Mouse (Mus musculus): ENCODE results near the gene Cdx2. TPM values are rescaled to one million over a fixed set of nuclear protein-coding genes. Genes with fewer than 3 reads are reported as not detected.

Gene Cdx2
- polyA plus RNA-seq, 1 experiment from 2014 or later = not detected

GRCm38 (mm10) chr5:147312830-147313685 is 6.0 kb upstream of the Cdx2 start:
- H3K9me3 ChIP-seq = no peaks in the 10 kb centered on the region
- H3K4me1 ChIP-seq (replicated peaks) = peaks cover 8% of the 10 kb centered on the region
- H3K4me2 ChIP-seq = no peak overlapping the region
- H3K27ac ChIP-seq (replicated peaks) = no peak overlapping the region
- no peak overlapping the region for H3K4me3 ChIP-seq
- ATAC-seq (ENCODE audit: low FRiP score, low read depth) = no peak
- H3K27me3 ChIP-seq = peaks cover 99% of the 10 kb centered on the region
- H3K36me3 ChIP-seq = no peaks in the 10 kb centered on the region
- WGBS = 2% methylated on average over 27 of the region's 27 CpGs
- H3K9ac ChIP-seq = no peak overlapping the region

- Histone ChIP-seq H3K4me1 (replicated peaks) (peaks cover 13% of the 10 kb centered on the region), H3K36me3 (no peaks in the 10 kb centered on the region), H3K9me3 (no peaks in the 10 kb centered on the region), H3K4me3 (no peak overlapping the region), H3K9ac (no peak overlapping the region), H3K27me3 (peaks cover 98% of the 10 kb centered on the region), H3K27ac (replicated peaks) (no peak overlapping the region), H3K4me2 (no peak overlapping the region)
- no peak for ATAC-seq (ENCODE audit: low FRiP score, low read depth)
- 0% methylated on average over 2 of the region's 2 CpGs for WGBS
Observed at GRCm38 (mm10) chr5:147309786-147310185, 2.7 kb upstream of the Cdx2 start.

- H3K36me3 ChIP-seq = no peaks in the 10 kb centered on the region
- H3K4me1 ChIP-seq (replicated peaks) = peaks cover 12% of the 10 kb centered on the region
- no peaks in the 10 kb centered on the region for H3K9me3 ChIP-seq
- H3K9ac ChIP-seq = no peak overlapping the region
- ATAC-seq (ENCODE audit: low FRiP score, low read depth) = no peak
- WGBS = 9% methylated on average over 9 of the region's 9 CpGs
- H3K4me3 ChIP-seq = no peak overlapping the region
- H3K27ac ChIP-seq (replicated peaks) = no peak overlapping the region
- peaks cover 99% of the 10 kb centered on the region for H3K27me3 ChIP-seq
- H3K4me2 ChIP-seq = no peak overlapping the region
Observed at GRCm38 (mm10) chr5:147308451-147308850, 1.4 kb upstream of the Cdx2 start.

GRCm38 (mm10) chr5:147307398-147307785 is 322 bp upstream of the Cdx2 start:
- Histone ChIP-seq H3K9ac (no peak overlapping the region), H3K4me1 (replicated peaks) (peaks cover 12% of the 10 kb centered on the region), H3K9me3 (no peaks in the 10 kb centered on the region), H3K27ac (replicated peaks) (no peak overlapping the region), H3K4me3 (no peak overlapping the region), H3K36me3 (no peaks in the 10 kb centered on the region), H3K27me3 (peaks cover 99% of the 10 kb centered on the region), H3K4me2 (no peak overlapping the region)
- under 1% methylated on average over 9 of the region's 12 CpGs for WGBS
- ATAC-seq (ENCODE audit: low FRiP score, low read depth) = no peak

- Histone ChIP-seq H3K4me2 (no peak overlapping the region), H3K4me1 (replicated peaks) (peaks cover 12% of the 10 kb centered on the region), H3K9ac (no peak overlapping the region), H3K27me3 (peaks cover 98% of the 10 kb centered on the region), H3K27ac (replicated peaks) (no peak overlapping the region), H3K4me3 (0 out of 2 replicates have a peak overlapping the region, but pooled peaks have one; percentile 5), H3K36me3 (no peaks in the 10 kb centered on the region), H3K9me3 (no peaks in the 10 kb centered on the region)
- ATAC-seq (ENCODE audit: low FRiP score, low read depth) = no peak
- WGBS = under 1% methylated on average over 58 of the region's 58 CpGs
Observed at GRCm38 (mm10) chr5:147305856-147306637, 1.0 kb downstream of the Cdx2 start.

GRCm38 (mm10) chr5:147305166-147305565 is 1.9 kb downstream of the Cdx2 start:
- WGBS = under 1% methylated on average over 16 of the region's 16 CpGs
- H3K9me3 ChIP-seq = no peaks in the 10 kb centered on the region
- no peaks in the 10 kb centered on the region for H3K36me3 ChIP-seq
- H3K4me2 ChIP-seq = no peak overlapping the region
- H3K27ac ChIP-seq (replicated peaks) = no peak overlapping the region
- H3K9ac ChIP-seq = no peak overlapping the region
- no peak overlapping the region for H3K4me3 ChIP-seq
- H3K4me1 ChIP-seq (replicated peaks) = peaks cover 12% of the 10 kb centered on the region
- ATAC-seq (ENCODE audit: low FRiP score, low read depth) = no peak
- H3K27me3 ChIP-seq = peaks cover 98% of the 10 kb centered on the region

GRCm38 (mm10) chr5:147304276-147305155 is 2.6 kb downstream of the Cdx2 start:
- H3K9ac ChIP-seq = no peak overlapping the region
- H3K36me3 ChIP-seq = no peaks in the 10 kb centered on the region
- no peak overlapping the region for H3K27ac ChIP-seq (replicated peaks)
- H3K4me3 ChIP-seq = no peak overlapping the region
- peaks cover 98% of the 10 kb centered on the region for H3K27me3 ChIP-seq
- no peak for ATAC-seq (ENCODE audit: low FRiP score, low read depth)
- under 1% methylated on average over 54 of the region's 54 CpGs for WGBS
- no peak overlapping the region for H3K4me2 ChIP-seq
- H3K9me3 ChIP-seq = no peaks in the 10 kb centered on the region
- peaks cover 15% of the 10 kb centered on the region for H3K4me1 ChIP-seq (replicated peaks)

GRCm38 (mm10) chr5:147302746-147303400 is 4.2 kb downstream of the Cdx2 start:
- no peak overlapping the region for H3K4me3 ChIP-seq
- H3K27me3 ChIP-seq = peaks cover 97% of the 10 kb centered on the region
- no peak overlapping the region for H3K4me2 ChIP-seq
- H3K4me1 ChIP-seq (replicated peaks) = peaks cover 18% of the 10 kb centered on the region
- H3K9me3 ChIP-seq = no peaks in the 10 kb centered on the region
- H3K9ac ChIP-seq = no peak overlapping the region
- WGBS = 5% methylated on average over 13 of the region's 13 CpGs
- no peak overlapping the region for H3K27ac ChIP-seq (replicated peaks)
- ATAC-seq (ENCODE audit: low FRiP score, low read depth) = no peak
- no peaks in the 10 kb centered on the region for H3K36me3 ChIP-seq

- Histone ChIP-seq H3K9me3 (no peaks in the 10 kb centered on the region), H3K36me3 (no peaks in the 10 kb centered on the region), H3K4me2 (no peak overlapping the region), H3K9ac (no peak overlapping the region), H3K4me1 (replicated peaks) (peaks cover 18% of the 10 kb centered on the region), H3K4me3 (no peak overlapping the region), H3K27me3 (peaks cover 97% of the 10 kb centered on the region), H3K27ac (replicated peaks) (no peak overlapping the region)
- no peak for ATAC-seq (ENCODE audit: low FRiP score, low read depth)
- WGBS = 8% methylated on average over 8 of the region's 8 CpGs
Observed at GRCm38 (mm10) chr5:147302141-147302540, 4.9 kb downstream of the Cdx2 start.

GRCm38 (mm10) chr5:147301781-147302070 is 5.3 kb downstream of the Cdx2 start:
- H3K4me1 ChIP-seq (replicated peaks) = peaks cover 16% of the 10 kb centered on the region
- peaks cover 97% of the 10 kb centered on the region for H3K27me3 ChIP-seq
- no peak for ATAC-seq (ENCODE audit: low FRiP score, low read depth)
- H3K36me3 ChIP-seq = no peaks in the 10 kb centered on the region
- H3K9ac ChIP-seq = no peak overlapping the region
- no peak overlapping the region for H3K27ac ChIP-seq (replicated peaks)
- WGBS = 3% methylated on average over 10 of the region's 10 CpGs
- no peak overlapping the region for H3K4me3 ChIP-seq
- no peaks in the 10 kb centered on the region for H3K9me3 ChIP-seq
- no peak overlapping the region for H3K4me2 ChIP-seq

- H3K4me2 ChIP-seq = no peak overlapping the region
- peaks cover 11% of the 10 kb centered on the region for H3K4me1 ChIP-seq (replicated peaks)
- H3K27me3 ChIP-seq = peaks cover 96% of the 10 kb centered on the region
- H3K9ac ChIP-seq = no peak overlapping the region
- no peak overlapping the region for H3K27ac ChIP-seq (replicated peaks)
- H3K4me3 ChIP-seq = no peak overlapping the region
- 4% methylated on average over 21 of the region's 21 CpGs for WGBS
- no peak for ATAC-seq (ENCODE audit: low FRiP score, low read depth)
- H3K9me3 ChIP-seq = no peaks in the 10 kb centered on the region
- no peaks in the 10 kb centered on the region for H3K36me3 ChIP-seq
Observed at GRCm38 (mm10) chr5:147300917-147301780, 5.9 kb downstream of the Cdx2 start.

All from hindbrain, embryonic 15.5 days (tissue).